Mouse (Mus musculus): ENCODE measurements at regions not wholly inside any gene's neighbourhood (a gene's known extent, or its start where the extent isn't known, plus 50 kb on each side); places are given as distances from the start of the nearest gene placed in this dataset.

DNA sequence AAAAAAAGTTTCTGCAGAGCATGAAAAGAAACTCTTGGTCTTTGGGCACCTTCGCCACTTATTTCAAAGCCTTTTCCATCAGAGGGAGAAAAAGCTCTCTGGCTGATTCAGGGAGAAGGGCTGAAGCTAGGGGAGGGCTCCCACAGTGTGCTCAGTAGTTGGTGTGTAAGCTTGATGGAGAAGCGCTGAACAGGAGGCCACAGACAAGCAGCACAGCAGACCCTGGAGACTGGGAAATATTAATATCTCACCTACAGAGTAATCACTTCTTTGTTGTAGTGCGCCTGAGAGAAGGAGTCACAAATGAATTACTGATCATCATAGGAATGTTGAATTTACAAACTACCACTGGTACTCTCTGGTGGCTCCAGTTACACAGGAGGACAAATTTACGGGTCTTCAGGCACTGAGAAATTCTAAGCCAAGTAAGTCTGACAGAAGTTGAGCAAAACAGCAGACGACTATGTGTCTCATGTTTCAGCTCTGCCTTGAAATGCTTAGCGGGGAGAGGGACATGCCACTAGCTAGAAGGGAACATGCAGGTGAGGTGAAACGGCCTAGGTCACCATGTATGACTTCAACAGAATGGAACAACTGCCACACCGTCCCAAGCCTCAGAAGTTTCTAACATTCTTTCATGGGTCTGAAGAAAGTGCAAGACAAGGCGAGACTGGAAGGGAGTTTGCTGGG lies 350.9 kb upstream of the Map3k7 start:
- DNase-seq (ENCODE audit: low spot score), result no peak
- no peak for ATAC-seq (ENCODE audit: extremely low read depth, insufficient number of reproducible peaks, low FRiP score, poor library complexity, severe bottlenecking)

GRCm38 (mm10) chr4:31617572-31617971 lies 346.3 kb upstream of the Map3k7 start:
- Histone ChIP-seq H3K9me3 (replicated peaks) (peaks cover 24% of the 10 kb centered on the region), H3K36me3 (replicated peaks) (no peaks in the 10 kb centered on the region), H3K4me1 (ENCODE audit: insufficient read depth, low read depth, low read length) (no peaks in the 10 kb centered on the region), H3K4me3 (ENCODE audit: low read depth, low read length) (no peak overlapping the region), H3K27me3 (ENCODE audit: insufficient read depth, low read length) (no peaks in the 10 kb centered on the region)
- no peak for ATAC-seq (ENCODE audit: extremely low read depth, insufficient number of reproducible peaks, low FRiP score, poor library complexity, severe bottlenecking)
- DNase-seq (ENCODE audit: low spot score), result no peak
- TF ChIP-seq POLR2AphosphoS5 (IDR thresholded peaks at IDR 0.05; ENCODE audit: insufficient replicate concordance, low read depth, low read length) (no peak), GATA2 (IDR thresholded peaks at IDR 0.05; ENCODE audit: borderline replicate concordance, low read depth, low read length) (no peak), CTCF (IDR thresholded peaks at IDR 0.05; ENCODE audit: low read depth, low read length) (no peak), TAL1 (conservative IDR thresholded peaks at IDR 0.05; ENCODE audit: low read depth, low read length) (no peak)

More for the DNA sequence above, 350.9 kb upstream of the Map3k7 start:
- Histone ChIP-seq H3K9me3 (replicated peaks) (peaks cover 13% of the 10 kb centered on the region), H3K4me3 (ENCODE audit: low read depth, low read length) (no peak overlapping the region), H3K27me3 (ENCODE audit: insufficient read depth, low read length) (no peaks in the 10 kb centered on the region), H3K36me3 (replicated peaks) (no peaks in the 10 kb centered on the region), H3K4me1 (ENCODE audit: insufficient read depth, low read depth, low read length) (no peaks in the 10 kb centered on the region)
- TF ChIP-seq TAL1 (conservative IDR thresholded peaks at IDR 0.05; ENCODE audit: low read depth, low read length) (no peak), CTCF (IDR thresholded peaks at IDR 0.05; ENCODE audit: low read depth, low read length) (no peak), POLR2AphosphoS5 (IDR thresholded peaks at IDR 0.05; ENCODE audit: insufficient replicate concordance, low read depth, low read length) (no peak), GATA1 (IDR thresholded peaks at IDR 0.05; ENCODE audit: borderline replicate concordance, low read length) (no peak), GATA2 (IDR thresholded peaks at IDR 0.05; ENCODE audit: borderline replicate concordance, low read depth, low read length) (no peak)

DNA sequence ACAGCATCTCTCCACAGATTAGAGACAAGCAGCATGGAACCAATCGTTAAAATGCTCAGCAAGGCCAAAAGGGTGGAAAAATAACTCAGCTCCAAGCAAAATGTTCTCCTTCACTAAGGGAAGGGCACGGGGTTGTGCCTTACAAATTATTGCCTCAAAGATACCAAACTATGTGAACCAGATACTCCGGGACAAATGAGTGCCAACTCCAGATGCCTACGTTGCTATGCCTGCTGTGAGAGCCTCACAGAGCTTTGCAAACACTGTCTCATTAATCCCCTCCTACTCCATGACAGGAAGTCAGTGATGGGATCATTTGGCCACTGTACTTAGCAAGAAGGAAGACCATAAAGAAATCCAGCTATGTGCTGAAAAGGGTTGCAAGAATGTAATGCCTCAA lies 345.9 kb upstream of the Map3k7 start:
- ATAC-seq (ENCODE audit: extremely low read depth, insufficient number of reproducible peaks, low FRiP score, poor library complexity, severe bottlenecking) (no peak), DNase-seq (ENCODE audit: low spot score) (no peak)
- Histone ChIP-seq H3K4me3 (ENCODE audit: low read depth, low read length) (no peak overlapping the region), H3K9me3 (replicated peaks) (peaks cover 25% of the 10 kb centered on the region), H3K27me3 (ENCODE audit: insufficient read depth, low read length) (no peaks in the 10 kb centered on the region), H3K36me3 (replicated peaks) (no peaks in the 10 kb centered on the region), H3K4me1 (ENCODE audit: insufficient read depth, low read depth, low read length) (no peaks in the 10 kb centered on the region)
- TF ChIP-seq GATA2 (IDR thresholded peaks at IDR 0.05; ENCODE audit: borderline replicate concordance, low read depth, low read length) (no peak), TAL1 (conservative IDR thresholded peaks at IDR 0.05; ENCODE audit: low read depth, low read length) (no peak), GATA1 (IDR thresholded peaks at IDR 0.05; ENCODE audit: borderline replicate concordance, low read length) (no peak), POLR2AphosphoS5 (IDR thresholded peaks at IDR 0.05; ENCODE audit: insufficient replicate concordance, low read depth, low read length) (no peak), CTCF (IDR thresholded peaks at IDR 0.05; ENCODE audit: low read depth, low read length) (no peak)

DNA sequence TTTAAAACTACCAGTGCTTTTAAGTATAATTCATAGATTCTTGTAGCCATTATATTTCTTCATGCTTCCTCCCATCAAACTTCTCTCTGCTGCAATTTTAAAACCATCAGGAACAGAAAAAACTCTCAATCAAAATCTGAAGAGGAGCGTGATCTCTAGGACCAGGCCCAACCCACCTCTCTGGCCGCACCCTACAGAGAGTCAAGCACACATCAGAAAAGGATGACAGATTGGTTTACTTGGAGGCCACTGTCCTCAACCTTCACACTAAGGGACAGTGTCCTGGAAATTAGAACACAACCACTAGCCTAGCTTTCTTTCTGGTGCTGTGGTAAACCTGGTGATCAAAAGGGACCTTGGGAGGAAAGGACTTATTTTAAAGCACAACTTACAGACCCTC lies 342.7 kb upstream of the Map3k7 start:
- H3K9me3 ChIP-seq (replicated peaks), result peaks cover 22% of the 10 kb centered on the region
- DNase-seq (ENCODE audit: low spot score) (no peak), ATAC-seq (ENCODE audit: extremely low read depth, insufficient number of reproducible peaks, low FRiP score, poor library complexity, severe bottlenecking) (no peak)
- no peaks in the 10 kb centered on the region for H3K36me3 ChIP-seq (replicated peaks)
- H3K27me3 ChIP-seq (ENCODE audit: insufficient read depth, low read length), result no peaks in the 10 kb centered on the region
- H3K4me1 ChIP-seq (ENCODE audit: insufficient read depth, low read depth, low read length), result no peaks in the 10 kb centered on the region
- H3K4me3 ChIP-seq (ENCODE audit: low read depth, low read length), result no peak overlapping the region
- TF ChIP-seq GATA1 (IDR thresholded peaks at IDR 0.05; ENCODE audit: borderline replicate concordance, low read length), result no peak
- TF ChIP-seq CTCF (IDR thresholded peaks at IDR 0.05; ENCODE audit: low read depth, low read length), result no peak
- no peak for TF ChIP-seq TAL1 (conservative IDR thresholded peaks at IDR 0.05; ENCODE audit: low read depth, low read length)
- no peak for TF ChIP-seq GATA2 (IDR thresholded peaks at IDR 0.05; ENCODE audit: borderline replicate concordance, low read depth, low read length)
- no peak for TF ChIP-seq POLR2AphosphoS5 (IDR thresholded peaks at IDR 0.05; ENCODE audit: insufficient replicate concordance, low read depth, low read length)

DNA sequence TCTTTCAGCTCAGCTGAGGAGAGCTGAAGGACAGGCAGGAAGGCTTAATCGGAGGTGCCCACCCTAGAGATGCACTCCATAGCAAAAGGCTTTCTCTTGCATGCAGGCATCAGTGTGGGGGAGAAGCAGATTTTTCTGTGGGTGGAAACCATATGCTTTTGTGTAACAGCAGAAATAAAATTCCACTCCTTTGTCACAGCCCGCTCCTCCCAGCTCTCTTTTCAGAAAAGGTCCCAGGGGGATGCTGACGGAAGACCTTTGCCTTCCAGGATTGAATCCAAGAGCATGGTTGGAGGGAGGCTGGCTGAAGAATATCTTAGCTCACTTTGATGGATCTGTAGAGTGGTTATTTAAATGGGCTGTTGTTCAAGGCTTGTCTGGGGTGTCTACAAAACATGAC lies 336.8 kb upstream of the Map3k7 start:
- no peaks in the 10 kb centered on the region for H3K36me3 ChIP-seq (replicated peaks)
- ATAC-seq (ENCODE audit: extremely low read depth, insufficient number of reproducible peaks, low FRiP score, poor library complexity, severe bottlenecking), result no peak
- H3K27me3 ChIP-seq (ENCODE audit: insufficient read depth, low read length), result no peaks in the 10 kb centered on the region
- no peak for TF ChIP-seq POLR2AphosphoS5 (IDR thresholded peaks at IDR 0.05; ENCODE audit: insufficient replicate concordance, low read depth, low read length)
- TF ChIP-seq GATA1 (IDR thresholded peaks at IDR 0.05; ENCODE audit: borderline replicate concordance, low read length), result no peak
- no peak for TF ChIP-seq CTCF (IDR thresholded peaks at IDR 0.05; ENCODE audit: low read depth, low read length)
- TF ChIP-seq TAL1 (conservative IDR thresholded peaks at IDR 0.05; ENCODE audit: low read depth, low read length), result no peak
- no peak for TF ChIP-seq GATA2 (IDR thresholded peaks at IDR 0.05; ENCODE audit: borderline replicate concordance, low read depth, low read length)
- H3K4me1 ChIP-seq (ENCODE audit: insufficient read depth, low read depth, low read length), result no peaks in the 10 kb centered on the region
- H3K9me3 ChIP-seq (replicated peaks), result peaks cover 17% of the 10 kb centered on the region
- H3K4me3 ChIP-seq (ENCODE audit: low read depth, low read length), result no peak overlapping the region
- DNase-seq (ENCODE audit: low spot score), result no peak

- no peak for TF ChIP-seq GATA1 (IDR thresholded peaks at IDR 0.05; ENCODE audit: borderline replicate concordance, low read length)
- TF ChIP-seq GATA2 (IDR thresholded peaks at IDR 0.05; ENCODE audit: borderline replicate concordance, low read depth, low read length), result no peak
- TF ChIP-seq POLR2AphosphoS5 (IDR thresholded peaks at IDR 0.05; ENCODE audit: insufficient replicate concordance, low read depth, low read length), result no peak
- TF ChIP-seq CTCF (IDR thresholded peaks at IDR 0.05; ENCODE audit: low read depth, low read length), result no peak
- no peak for TF ChIP-seq TAL1 (conservative IDR thresholded peaks at IDR 0.05; ENCODE audit: low read depth, low read length)
- no peaks in the 10 kb centered on the region for H3K4me1 ChIP-seq (ENCODE audit: insufficient read depth, low read depth, low read length)
- no peaks in the 10 kb centered on the region for H3K36me3 ChIP-seq (replicated peaks)
- ATAC-seq (ENCODE audit: extremely low read depth, insufficient number of reproducible peaks, low FRiP score, poor library complexity, severe bottlenecking) (no peak), DNase-seq (ENCODE audit: low spot score) (no peak)
- no peaks in the 10 kb centered on the region for H3K27me3 ChIP-seq (ENCODE audit: insufficient read depth, low read length)
- no peak overlapping the region for H3K4me3 ChIP-seq (ENCODE audit: low read depth, low read length)
- peaks cover 16% of the 10 kb centered on the region for H3K9me3 ChIP-seq (replicated peaks)
Measured at GRCm38 (mm10) chr4:31627777-31628176, 336.1 kb upstream of the Map3k7 start.
